Mouse (Mus musculus) G1E (cell line): ENCODE data around the gene Dnm3. TPM values are rescaled to one million over a fixed set of nuclear protein-coding genes. Genes with fewer than 3 reads are reported as not detected.

ENCODE experiments used
- ATAC-seq: 2 replicates; pipeline ENCODE4 v1.8.0; 2016; ENCODE audit warnings: mild to moderate bottlenecking; ENCODE audit not compliant: insufficient number of reproducible peaks, poor library complexity, low FRiP score, severe bottlenecking; ENCODE audit errors: extremely low read depth
- DNase-seq: peaks from one replicate; pipeline ENCODE4 v3.0.0; 2012; ENCODE audit warnings: low spot score
- H3K27me3 ChIP-seq: 2 replicates; pipeline ENCODE4 v1.6.1; 2012; ENCODE audit warnings: mild to moderate bottlenecking, low read length, inconsistent platforms; ENCODE audit not compliant: insufficient read depth
- H3K36me3 ChIP-seq: replicated peaks from 2 replicates; pipeline ENCODE3; 2012; ENCODE audit warnings: mild to moderate bottlenecking, inconsistent platforms
- H3K4me1 ChIP-seq: 2 replicates; pipeline ENCODE4 v1.6.1; 2012; ENCODE audit warnings: low read depth, low read length, inconsistent platforms, mixed read lengths; ENCODE audit not compliant: insufficient read depth
- H3K4me3 ChIP-seq: 2 replicates; pipeline ENCODE4 v1.5.1; 2012; ENCODE audit warnings: low read depth, mild to moderate bottlenecking, inconsistent platforms, low read length, moderate library complexity, mixed read lengths
- H3K9me3 ChIP-seq: replicated peaks from 2 replicates; pipeline ENCODE4 v1.6.1; 2012; ENCODE audit warnings: inconsistent platforms
- CTCF ChIP-seq: IDR thresholded peaks from 2 replicates; pipeline ENCODE4 v1.5.1; 2012; ENCODE audit warnings: low read depth, low read length, inconsistent platforms, mixed read lengths
- GATA1 ChIP-seq: IDR thresholded peaks from 2 replicates; pipeline ENCODE4 v1.6.1; 2012; ENCODE audit warnings: borderline replicate concordance, low read length, inconsistent platforms, mixed read lengths
- GATA2 ChIP-seq: IDR thresholded peaks from 2 replicates; pipeline ENCODE4 v1.6.1; 2012; ENCODE audit warnings: low read depth, low read length, inconsistent platforms, borderline replicate concordance
- POLR2AphosphoS5 ChIP-seq: IDR thresholded peaks from 2 replicates; pipeline ENCODE4 v1.6.1; 2012; ENCODE audit warnings: low read depth, low read length, inconsistent platforms; ENCODE audit not compliant: insufficient replicate concordance
- TAL1 ChIP-seq: conservative IDR thresholded peaks from 2 replicates; pipeline ENCODE4 v1.6.1; 2012; ENCODE audit warnings: low read depth, low read length, inconsistent platforms, mixed read lengths
- polyA plus RNA-seq: library from polyadenylated mRNA; stranded (reverse); fragments of >175 nt; gene quantifications from 2 replicates; pipeline ENCODE4 v1.2.3, GENCODE M21; 2012
- total RNA-seq, 2 experiments: library from RNA; stranded (forward) in 1 of 2; stranded (reverse) in 1 of 2; fragments of 200-1000 nt in 1 of 2; fragments of >200 nt in 1 of 2; fragmentation: Nextera tagmentation in 1 of 2; gene quantifications; 2 replicates each; pipeline ENCODE4 v1.2.3; 2014 to 2017

Gene Dnm3
- total and polyA plus RNA-seq, 3 experiments, result 0.27 to 0.66 TPM; not detected in 1

DNA sequence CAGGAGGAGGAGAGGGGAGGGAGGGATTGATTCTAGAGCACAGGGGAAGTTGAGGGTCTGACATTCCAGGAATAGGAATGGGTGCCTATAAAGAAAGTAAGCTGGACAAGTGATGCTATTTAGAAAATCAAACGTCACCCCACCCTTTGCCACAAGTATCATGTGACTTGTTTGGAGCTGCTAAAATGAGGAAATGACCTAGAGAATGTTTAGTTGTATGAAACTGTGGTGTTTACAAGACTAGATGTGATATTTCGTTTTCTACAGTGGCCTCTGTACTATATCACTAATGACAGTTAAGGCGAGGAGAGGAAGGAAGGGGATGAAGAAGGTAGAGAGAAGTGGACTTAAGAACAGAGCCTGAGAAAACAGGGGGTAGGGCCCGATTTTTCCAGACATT lies 479.1 kb downstream of the Dnm3 start:
- H3K27me3 ChIP-seq, result peaks cover 7% of the 10 kb centered on the region
- no peaks in the 10 kb centered on the region for H3K36me3 ChIP-seq
- DNase-seq (no peak), ATAC-seq (no peak)
- H3K4me3 ChIP-seq, result no peak overlapping the region
- peaks cover 4% of the 10 kb centered on the region; the same call in 1 of the 2 replicates for H3K4me1 ChIP-seq
- H3K9me3 ChIP-seq, result no peaks in the 10 kb centered on the region
- TF ChIP-seq CTCF, result no peak
- no peak for TF ChIP-seq POLR2AphosphoS5
- TF ChIP-seq TAL1, result no peak
- no peak for TF ChIP-seq GATA2
- no peak for TF ChIP-seq GATA1

DNA sequence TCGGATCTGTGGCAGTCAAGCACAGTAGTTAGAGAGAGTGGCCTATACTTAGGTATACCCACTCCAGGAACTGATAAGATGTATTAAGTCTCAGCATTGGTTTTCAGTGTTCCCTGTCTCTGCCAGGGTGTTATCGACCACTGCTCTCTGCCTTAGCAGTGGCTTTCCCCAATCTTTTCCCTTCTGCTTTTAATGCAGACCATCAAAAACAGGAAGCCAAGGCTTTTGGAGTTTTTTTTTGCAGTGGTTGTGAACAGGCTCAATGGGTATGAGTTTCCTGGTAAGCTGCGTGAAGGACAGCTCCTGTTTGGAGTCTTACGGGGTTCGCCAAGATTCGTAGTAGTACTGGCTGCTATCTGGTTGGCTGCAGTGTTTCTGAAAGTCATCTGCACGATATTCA lies 485.4 kb downstream of the Dnm3 start:
- H3K4me3 ChIP-seq, result no peak overlapping the region
- no peaks in the 10 kb centered on the region for H3K4me1 ChIP-seq
- peaks cover 11% of the 10 kb centered on the region for H3K27me3 ChIP-seq
- DNase-seq, result no peak
- no peaks in the 10 kb centered on the region for H3K9me3 ChIP-seq
- ATAC-seq, result no peak
- no peaks in the 10 kb centered on the region for H3K36me3 ChIP-seq
- TF ChIP-seq TAL1 (no peak), CTCF (no peak), GATA1 (no peak), POLR2AphosphoS5 (no peak), GATA2 (no peak)

DNA sequence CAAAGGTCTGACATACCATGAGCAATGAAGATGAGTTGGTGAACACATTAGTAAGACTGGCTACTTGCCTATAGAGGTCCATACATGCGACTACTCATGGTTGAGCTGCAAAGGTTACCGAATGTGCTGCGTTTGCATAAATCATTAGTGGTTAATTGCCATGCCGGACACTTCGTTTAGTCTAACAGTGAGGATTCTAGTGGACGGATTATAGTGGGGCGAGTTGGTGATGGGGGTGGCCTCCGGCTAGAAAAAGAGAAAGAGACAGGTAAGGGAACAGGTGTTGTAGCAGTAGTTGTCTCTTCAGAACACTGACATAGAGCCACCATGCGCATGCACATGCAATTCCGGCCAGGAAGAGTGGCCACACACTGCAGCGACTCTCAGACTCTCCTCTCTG lies 486.0 kb downstream of the Dnm3 start:
- H3K9me3 ChIP-seq, result no peaks in the 10 kb centered on the region
- peaks cover 12% of the 10 kb centered on the region for H3K27me3 ChIP-seq
- no peak for DNase-seq
- H3K4me1 ChIP-seq, result no peaks in the 10 kb centered on the region
- no peak for TF ChIP-seq CTCF
- TF ChIP-seq GATA2, result no peak
- no peak for TF ChIP-seq POLR2AphosphoS5
- no peak for TF ChIP-seq TAL1
- no peak overlapping the region for H3K4me3 ChIP-seq
- ATAC-seq, result no peak
- no peaks in the 10 kb centered on the region for H3K36me3 ChIP-seq

- TF ChIP-seq TAL1, result no peak
- no peak for TF ChIP-seq POLR2AphosphoS5
- Histone ChIP-seq H3K9me3 (no peaks in the 10 kb centered on the region), H3K27me3 (peaks cover 16% of the 10 kb centered on the region), H3K4me3 (no peak overlapping the region), H3K4me1 (no peaks in the 10 kb centered on the region), H3K36me3 (no peaks in the 10 kb centered on the region)
- no peak for ATAC-seq
- no peak for DNase-seq
These were observed 486.9 kb downstream of the Dnm3 start for GRCm38 (mm10) chr1:161990684-161991578.

- Histone ChIP-seq H3K4me3 (no peak overlapping the region), H3K4me1 (no peaks in the 10 kb centered on the region), H3K27me3 (peaks cover 23% of the 10 kb centered on the region), H3K36me3 (no peaks in the 10 kb centered on the region), H3K9me3 (no peaks in the 10 kb centered on the region)
- no peak for ATAC-seq
- DNase-seq, result no peak
- TF ChIP-seq POLR2AphosphoS5 (no peak), TAL1 (no peak), GATA1 (no peak), CTCF (no peak), GATA2 (no peak)
These were observed 493.8 kb downstream of the Dnm3 start for GRCm38 (mm10) chr1:161983979-161984566.

- peaks cover 23% of the 10 kb centered on the region for H3K27me3 ChIP-seq
- H3K4me3 ChIP-seq, result no peak overlapping the region
- no peak for ATAC-seq
- H3K4me1 ChIP-seq, result no peaks in the 10 kb centered on the region
- no peaks in the 10 kb centered on the region for H3K36me3 ChIP-seq
- TF ChIP-seq POLR2AphosphoS5 (no peak), TAL1 (no peak), CTCF (no peak), GATA2 (no peak), GATA1 (no peak)
- no peak for DNase-seq
- no peaks in the 10 kb centered on the region for H3K9me3 ChIP-seq
These were observed 494.4 kb downstream of the Dnm3 start for GRCm38 (mm10) chr1:161983451-161983850.
